Mouse (Mus musculus) liver, embryonic 14.5 days (tissue): ENCODE results near the gene Gm10142.

ENCODE experiments used
- CTCF ChIP-seq: IDR thresholded peaks from 2 replicates; pipeline ENCODE4 v1.5.1; 2016; ENCODE audit warnings: antibody characterized with exemption, low read depth, control low read depth
- EP300 ChIP-seq: IDR thresholded peaks from 2 replicates; pipeline ENCODE4 v1.6.1; 2016; ENCODE audit warnings: antibody characterized with exemption, low read depth

- TF ChIP-seq CTCF, result no peak
- TF ChIP-seq EP300, result no peak
These were observed 12.7 kb downstream of the Gm10142 start for GRCm38 (mm10) chr10:77728280-77728679.
